8 mouse cellular contexts compared by ENCODE assay signal in genomic region chr9:20745129-20745966, GRCm38 (mm10). TPM values are rescaled to one million over a fixed set of nuclear protein-coding genes. Genes with fewer than 3 reads are reported as not detected.
DNase-seq lines count a peak whose midpoint lies in the region; ATAC-seq and TF ChIP-seq lines count a peak whose summit lies in the region.

No protein-coding gene starts in this region.

- no peaks in the 10 kb centered on the region for H3K36me3 ChIP-seq in heart, embryonic 13.5 days
- no peaks in the 10 kb centered on the region for H3K36me3 ChIP-seq in ES-Bruce4 (ENCODE audit: control insufficient read depth, insufficient read depth, low read length, poor library complexity, severe bottlenecking)
- H3K36me3 ChIP-seq in forebrain, postnatal 0 days (ENCODE audit: insufficient read depth): 0 out of 2 replicates have a peak, but pooled peaks cover 7% of the 10 kb centered on the region
- no peaks in the 10 kb centered on the region for H3K36me3 ChIP-seq in liver, embryonic 16.5 days (ENCODE audit: control insufficient read depth, insufficient read depth)

- DNase-seq in heart, adult 9 months (ENCODE audit: low spot score in 2 of 2): no peak
- peak; percentile 68 for DNase-seq in forebrain, postnatal 0 days
- no peak for DNase-seq in spleen, adult 12 weeks (ENCODE audit: low spot score)
- DNase-seq in MN1 (ENCODE audit: low spot score) (no peak), adipocyte (ENCODE audit: low spot score) (no peak)

- no peak for ATAC-seq in heart, embryonic 13.5 days (ENCODE audit: extremely low read depth, insufficient number of reproducible peaks, low FRiP score, low TSS enrichment)
- ATAC-seq in forebrain, postnatal 0 days: peak; percentile 49
- ATAC-seq in liver, embryonic 16.5 days (ENCODE audit: low read depth): no peak

- H3K9me3 ChIP-seq in heart, embryonic 13.5 days: no peaks in the 10 kb centered on the region
- no peaks in the 10 kb centered on the region for H3K9me3 ChIP-seq in ES-Bruce4 (replicated peaks; ENCODE audit: control insufficient read depth, insufficient read depth, low read length, poor library complexity, severe bottlenecking)
- no peaks in the 10 kb centered on the region for H3K9me3 ChIP-seq in forebrain, postnatal 0 days (ENCODE audit: low read length)
- H3K9me3 ChIP-seq in liver, embryonic 16.5 days (replicated peaks; ENCODE audit: control insufficient read depth, low read length): no peaks in the 10 kb centered on the region

- peak overlapping the region; percentile 52 for H3K4me3 ChIP-seq in heart, embryonic 13.5 days
- H3K4me3 ChIP-seq in ES-Bruce4 (ENCODE audit: low read depth, low read length): peak overlapping the region; percentile 57
- peak overlapping the region; percentile 84 for H3K4me3 ChIP-seq in forebrain, postnatal 0 days (ENCODE audit: low read depth, low read length)
- H3K4me3 ChIP-seq in liver, embryonic 16.5 days (ENCODE audit: low read depth, low read length): no peak overlapping the region; the same call in 1 of the 2 replicates

- H3K27me3 ChIP-seq in heart, embryonic 13.5 days (replicated peaks): peaks cover 88% of the 10 kb centered on the region
- 0 out of 2 replicates have a peak, but pooled peaks cover 2% of the 10 kb centered on the region for H3K27me3 ChIP-seq in ES-Bruce4 (ENCODE audit: control insufficient read depth, insufficient read depth, low read length, poor library complexity, severe bottlenecking)
- no peaks in the 10 kb centered on the region for H3K27me3 ChIP-seq in forebrain, postnatal 0 days (ENCODE audit: insufficient read depth, low read length)
- peaks cover 54% of the 10 kb centered on the region for H3K27me3 ChIP-seq in liver, embryonic 16.5 days (ENCODE audit: control insufficient read depth, insufficient read depth, low read depth, low read length)

- WGBS in heart, embryonic 13.5 days: 16% methylated on average over 17 of the region's 17 CpGs
- 11% methylated on average over 17 of the region's 17 CpGs for WGBS in forebrain, postnatal 0 days
- 10% methylated on average over 17 of the region's 17 CpGs for WGBS in liver, embryonic 16.5 days (ENCODE audit: insufficient replicate concordance)

- peak overlapping the region; percentile 77 for H3K4me2 ChIP-seq in heart, embryonic 13.5 days
- H3K4me2 ChIP-seq in forebrain, postnatal 0 days (ENCODE audit: low read depth): peak overlapping the region; percentile 66
- H3K4me2 ChIP-seq in liver, embryonic 16.5 days (ENCODE audit: low read depth, low read length): peak overlapping the region; percentile 56

- TF ChIP-seq EP300 in ES-Bruce4 (IDR thresholded peaks at IDR 0.05; ENCODE audit: insufficient read depth, low read depth, low read length): no peak

- peaks cover 12% of the 10 kb centered on the region for H3K4me1 ChIP-seq in heart, embryonic 13.5 days
- peaks cover 7% of the 10 kb centered on the region for H3K4me1 ChIP-seq in ES-Bruce4 (ENCODE audit: control insufficient read depth, insufficient read depth, low read length)
- H3K4me1 ChIP-seq in forebrain, postnatal 0 days (ENCODE audit: insufficient read depth): no peaks in the 10 kb centered on the region
- H3K4me1 ChIP-seq in liver, embryonic 16.5 days (ENCODE audit: control insufficient read depth, low read depth, low read length): peaks cover 15% of the 10 kb centered on the region

- TF ChIP-seq CTCF in ES-Bruce4 (IDR thresholded peaks at IDR 0.05; ENCODE audit: low read depth, low read length): no peak
- no peak; the same call in 1 of the 2 replicates for TF ChIP-seq CTCF in forebrain, postnatal 0 days (IDR thresholded peaks at IDR 0.05; ENCODE audit: low read depth)

- H3K9ac ChIP-seq in heart, embryonic 13.5 days: peak overlapping the region; percentile 64; the same call in 1 of the 2 replicates
- H3K9ac ChIP-seq in ES-Bruce4 (ENCODE audit: low read depth, poor library complexity, severe bottlenecking): peak overlapping the region; percentile 65
- H3K9ac ChIP-seq in forebrain, postnatal 0 days: peak overlapping the region; percentile 91
- H3K9ac ChIP-seq in liver, embryonic 16.5 days (ENCODE audit: low read depth, low read length): no peak overlapping the region

- no peak for TF ChIP-seq POLR2A in ES-Bruce4 (IDR thresholded peaks at IDR 0.05; ENCODE audit: insufficient read depth, low read length)

- H3K27ac ChIP-seq in heart, embryonic 13.5 days (replicated peaks): no peak overlapping the region
- H3K27ac ChIP-seq in ES-Bruce4 (ENCODE audit: insufficient read depth, low read length): no peak overlapping the region
- peak overlapping the region; percentile 67 for H3K27ac ChIP-seq in forebrain, postnatal 0 days (ENCODE audit: low read depth, low read length)
- H3K27ac ChIP-seq in liver, embryonic 16.5 days (ENCODE audit: low read length): no peak overlapping the region

RNA-seq across cellular contexts. Expression of gene Olfm2, which starts 0.8 kb away (rescaled TPM):
- 0.70 and 0.79 TPM in 2 replicates for polyA plus RNA-seq in heart, embryonic 13.5 days (2015; fragmentation: Nextera tagmentation; extraction: Ambion mirVana)
- polyA plus RNA-seq in ES-Bruce4 (2011; ENCODE audit: insufficient read depth, insufficient read length, low read depth, missing spikeins): 3.3 and 4.4 TPM in 2 replicates
- total RNA-seq in forebrain, postnatal 0 days (2014; rRNA removed): 251 and 263 TPM in 2 replicates
- polyA plus RNA-seq in forebrain, postnatal 0 days (2015; fragmentation: Nextera tagmentation; extraction: Ambion mirVana): 210 and 249 TPM in 2 replicates
- 0.20 and 0.25 TPM in 2 replicates for polyA plus RNA-seq in liver, embryonic 16.5 days (2015; fragmentation: Nextera tagmentation; extraction: Ambion mirVana)

Comparison
In these comparisons a context has a peak if more than half of its experiments do, and no peak if none do; other contexts are left out.
1. RNA of gene Olfm2, which starts 0.8 kb away (polyA plus RNA-seq): 210 to 249 TPM in forebrain, postnatal 0 days; 3.3 to 4.4 TPM in ES-Bruce4, 0.70 to 0.79 TPM in heart, embryonic 13.5 days and 0.20 to 0.25 TPM in liver, embryonic 16.5 days; every median in the first group is over 10 times any median in the second.
2. Peak in every context shown above with its lines, with median percentiles within 50 percentile points of each other: H3K4me2 ChIP-seq.